Mouse (Mus musculus): ENCODE results near the gene Ltb. TPM values are rescaled to one million over a fixed set of nuclear protein-coding genes. Genes with fewer than 3 reads are reported as not detected.

Gene Ltb
- polyA plus RNA-seq, 1 experiment from 2014 or later, result 0.22 TPM

DNA sequence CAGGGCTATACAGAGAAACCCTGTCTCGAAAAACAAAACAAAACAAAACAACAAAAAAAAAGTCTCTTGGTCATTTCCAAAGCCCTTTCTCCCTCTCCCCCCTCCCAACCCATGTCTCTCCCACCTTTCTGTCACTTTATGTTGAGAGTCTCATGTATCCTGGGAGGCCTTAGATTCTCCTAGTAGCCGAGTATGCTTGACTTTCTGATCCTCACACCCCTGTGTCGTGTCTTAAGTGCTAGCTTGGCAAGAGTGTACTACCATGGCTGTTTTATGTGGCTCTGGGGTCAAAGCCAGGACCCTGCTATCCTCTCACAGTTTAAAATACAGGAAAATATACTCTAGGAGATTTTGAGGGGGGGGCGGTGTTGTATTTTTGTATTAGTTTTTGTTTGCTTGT, 6.9 kb upstream of the Ltb start:
- Histone ChIP-seq H3K27me3 (no peaks in the 10 kb centered on the region), H3K4me3 (no peak overlapping the region)

DNA sequence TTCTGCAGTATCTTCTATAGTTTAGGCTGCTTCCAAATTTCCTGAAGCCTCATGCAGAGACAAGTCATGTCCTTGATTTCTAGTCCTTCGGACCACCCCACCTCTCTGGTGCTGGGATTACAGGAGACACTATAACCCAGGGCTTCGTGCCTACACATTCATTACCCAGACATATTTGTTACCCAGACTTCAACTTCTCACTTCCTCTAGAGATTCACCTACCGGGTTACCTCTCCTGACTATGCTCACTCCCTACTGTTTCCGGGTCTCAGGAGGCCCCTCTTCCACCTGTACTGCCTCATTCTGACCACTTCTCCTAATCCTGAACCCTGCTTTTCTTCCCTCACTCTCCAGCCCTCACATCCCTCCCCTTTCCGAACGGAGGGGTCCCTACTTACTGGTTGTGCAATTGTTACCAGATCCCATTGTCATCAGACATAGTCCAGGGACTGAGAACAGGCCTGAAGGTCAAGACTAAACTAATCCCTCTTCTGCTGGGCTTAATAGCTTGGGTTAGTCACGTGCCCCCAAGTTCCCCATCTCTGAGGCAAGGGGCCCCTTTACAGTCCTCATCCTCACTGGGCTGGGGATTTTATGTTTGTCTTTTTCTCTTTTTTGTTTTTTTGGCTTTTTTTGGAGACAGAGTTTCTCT, 6.2 kb upstream of the Ltb start, which contains the start of gene Lst1:
Lst1 (minus strand) TSS at position 481 of the 652 bp plus-strand sequence.
- Histone ChIP-seq H3K4me2 (no peak within 1 kb of the TSS), H3K36me3 (no peaks in the 10 kb centered on the region), H3K9me3 (no peaks in the 10 kb centered on the region), H3K9ac (no peak within 1 kb of the TSS), H3K27me3 (no peaks in the 10 kb centered on the region), H3K27ac (replicated peaks) (no peak within 1 kb of the TSS), H3K4me3 (no peak within 1 kb of the TSS), H3K4me1 (replicated peaks) (peaks cover 7% of the 10 kb centered on the region)
- no peak for ATAC-seq (ENCODE audit: low read depth)
- 75% methylated on average over 7 of the region's 7 CpGs for WGBS

More for the DNA sequence above, 6.9 kb upstream of the Ltb start:
- Histone ChIP-seq H3K4me1 (replicated peaks) (peaks cover 7% of the 10 kb centered on the region), H3K27ac (replicated peaks) (no peak overlapping the region), H3K9ac (no peak overlapping the region), H3K9me3 (no peaks in the 10 kb centered on the region), H3K36me3 (no peaks in the 10 kb centered on the region), H3K4me2 (no peak overlapping the region)
- no peak for ATAC-seq (ENCODE audit: low read depth)
- 71% methylated on average over 4 of the region's 4 CpGs for WGBS

DNA sequence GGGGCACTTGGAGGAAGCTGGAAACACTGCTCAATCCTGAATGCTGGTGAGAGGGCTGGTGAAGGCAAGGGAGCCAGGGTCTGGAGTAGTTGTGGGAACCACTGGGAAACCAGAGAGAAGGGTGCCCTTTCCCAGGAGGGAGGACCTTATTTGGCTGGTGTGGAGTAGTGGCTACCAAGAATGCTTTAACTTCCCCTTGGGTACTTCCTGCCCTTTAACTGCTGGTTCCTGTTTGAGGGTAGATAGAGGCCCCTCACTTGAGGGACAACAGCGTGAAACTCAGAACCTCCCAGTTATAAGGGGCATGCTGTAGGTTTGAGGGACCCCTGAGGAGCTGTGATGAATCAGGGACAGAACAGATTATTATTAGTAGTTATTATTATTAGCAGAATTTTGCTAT, 5.1 kb upstream of the Ltb start:
- Histone ChIP-seq H3K36me3 (no peaks in the 10 kb centered on the region), H3K9me3 (no peaks in the 10 kb centered on the region), H3K4me3 (no peak overlapping the region), H3K4me2 (no peak overlapping the region), H3K27me3 (peaks cover 2% of the 10 kb centered on the region), H3K9ac (no peak overlapping the region), H3K4me1 (replicated peaks) (peaks cover 7% of the 10 kb centered on the region), H3K27ac (replicated peaks) (no peak overlapping the region)
- 67% methylated on average over 1 of the region's 1 CpGs for WGBS
- ATAC-seq (ENCODE audit: low read depth), result no peak

DNA sequence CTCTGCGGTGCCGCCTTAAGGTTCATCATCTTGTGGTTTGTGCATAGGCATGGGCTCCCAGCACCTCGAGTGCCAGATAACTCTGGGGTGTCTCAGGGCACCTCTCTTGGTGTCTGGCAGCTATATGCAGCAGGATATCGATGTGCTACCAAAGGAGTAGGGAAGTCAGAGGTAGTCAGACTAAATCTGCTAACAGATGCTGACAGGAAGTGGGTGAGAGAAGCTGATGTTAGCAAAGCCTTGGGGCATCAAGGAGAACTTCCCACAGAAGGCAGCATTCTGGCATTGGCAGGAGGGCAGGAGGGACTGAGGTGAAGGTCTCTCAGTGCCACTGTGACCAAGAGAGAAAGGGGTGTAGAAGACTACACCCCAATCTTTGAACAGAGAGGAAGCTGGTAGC, 4.1 kb upstream of the Ltb start:
- no peak overlapping the region for H3K9ac ChIP-seq
- H3K36me3 ChIP-seq, result no peaks in the 10 kb centered on the region
- no peaks in the 10 kb centered on the region for H3K9me3 ChIP-seq
- no peak for ATAC-seq (ENCODE audit: low read depth)
- 70% methylated on average over 4 of the region's 4 CpGs for WGBS
- H3K27me3 ChIP-seq, result peaks cover 11% of the 10 kb centered on the region
- no peak overlapping the region for H3K4me3 ChIP-seq
- no peak overlapping the region for H3K27ac ChIP-seq (replicated peaks)
- H3K4me2 ChIP-seq, result no peak overlapping the region
- peaks cover 15% of the 10 kb centered on the region for H3K4me1 ChIP-seq (replicated peaks)

DNA sequence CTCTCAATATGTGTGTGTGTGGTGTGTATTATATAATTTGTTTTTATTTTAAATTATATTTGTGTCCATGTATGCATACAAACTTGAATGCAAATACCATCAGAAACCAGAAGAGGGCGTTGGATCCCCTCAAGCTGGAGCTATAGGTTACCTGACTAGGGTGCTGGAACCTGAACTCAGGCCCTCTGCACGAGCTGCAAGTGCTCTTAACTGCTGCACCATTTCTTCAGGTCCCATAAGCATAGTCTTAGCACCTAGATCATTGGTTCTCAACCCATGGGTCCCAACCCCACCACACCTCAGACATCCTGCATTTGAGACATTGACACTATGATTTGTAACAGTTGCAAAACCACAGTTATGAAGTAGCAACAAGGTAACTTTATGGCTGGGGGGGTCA, 2.5 kb upstream of the Ltb start:
- H3K36me3 ChIP-seq, result no peaks in the 10 kb centered on the region
- H3K27me3 ChIP-seq, result peaks cover 28% of the 10 kb centered on the region
- no peak overlapping the region for H3K4me3 ChIP-seq
- no peak overlapping the region for H3K27ac ChIP-seq (replicated peaks)
- no peak overlapping the region for H3K9ac ChIP-seq
- no peak overlapping the region for H3K4me2 ChIP-seq
- peaks cover 19% of the 10 kb centered on the region for H3K4me1 ChIP-seq (replicated peaks)
- ATAC-seq (ENCODE audit: low read depth), result no peak
- 67% methylated on average over 2 of the region's 2 CpGs for WGBS
- no peaks in the 10 kb centered on the region for H3K9me3 ChIP-seq

DNA sequence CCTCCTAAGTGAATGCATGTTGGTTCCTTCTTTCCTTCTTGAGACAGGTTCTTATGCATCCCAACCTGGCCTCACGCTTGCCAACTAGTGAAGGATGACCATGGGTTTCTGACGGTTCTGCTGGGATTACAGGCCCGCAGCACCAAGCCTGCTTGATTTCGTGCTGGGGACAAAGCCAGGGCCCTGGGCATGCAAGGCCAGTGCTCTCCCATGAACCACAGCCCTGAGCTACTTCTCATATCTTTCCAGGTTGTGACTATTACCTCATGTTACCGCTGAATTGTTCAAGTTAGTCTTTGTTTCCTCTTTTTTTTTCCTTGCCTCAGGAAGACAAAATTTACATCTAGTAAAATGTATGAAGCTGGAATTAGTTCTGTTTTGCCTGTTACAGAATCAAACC, 1.3 kb upstream of the Ltb start:
- Histone ChIP-seq H3K27me3 (peaks cover 34% of the 10 kb centered on the region), H3K36me3 (no peaks in the 10 kb centered on the region), H3K4me3 (no peak overlapping the region), H3K9ac (no peak overlapping the region), H3K4me1 (replicated peaks) (peaks cover 19% of the 10 kb centered on the region), H3K9me3 (no peaks in the 10 kb centered on the region), H3K27ac (replicated peaks) (no peak overlapping the region), H3K4me2 (no peak overlapping the region)
- no peak for ATAC-seq (ENCODE audit: low read depth)
- WGBS, result 82% methylated on average over 5 of the region's 5 CpGs

DNA sequence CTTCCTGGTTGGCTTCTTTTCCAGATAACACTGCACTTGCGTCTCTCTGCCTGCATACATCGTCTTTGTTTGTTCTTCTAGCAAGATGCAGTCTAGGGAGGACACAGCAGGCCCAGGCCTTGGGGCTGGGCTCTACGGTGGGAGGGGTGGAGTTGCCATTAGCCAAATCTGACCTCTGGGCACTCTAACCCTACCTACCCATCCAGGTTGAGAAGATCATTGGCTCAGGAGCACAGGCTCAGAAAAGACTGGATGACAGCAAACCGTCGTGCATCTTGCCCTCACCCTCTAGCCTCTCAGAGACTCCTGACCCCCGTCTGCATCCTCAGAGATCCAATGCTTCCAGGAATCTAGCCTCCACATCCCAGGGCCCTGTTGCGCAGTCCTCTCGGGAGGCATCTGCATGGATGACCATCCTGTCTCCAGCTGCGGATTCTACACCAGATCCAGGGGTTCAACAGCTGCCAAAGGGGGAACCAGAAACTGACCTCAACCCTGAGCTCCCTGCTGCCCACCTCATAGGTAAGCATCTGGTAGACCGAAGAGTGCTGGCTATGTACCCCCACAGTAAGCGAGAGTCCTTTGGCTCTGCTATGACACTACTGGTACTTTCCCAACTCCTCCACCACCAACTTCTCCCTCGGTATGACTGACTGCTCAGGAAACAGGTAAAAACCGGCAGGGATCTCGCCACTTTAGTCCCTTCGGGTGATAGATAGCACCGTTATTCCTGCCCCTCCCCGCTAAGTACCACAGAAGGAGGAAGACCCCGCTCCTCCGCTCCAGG, 798 bp downstream of the Ltb start:
- Histone ChIP-seq H3K4me3 (peak overlapping the region; percentile 37), H3K27me3 (peaks cover 52% of the 10 kb centered on the region), H3K9me3 (no peaks in the 10 kb centered on the region), H3K4me2 (peak overlapping the region; percentile 67), H3K4me1 (replicated peaks) (peaks cover 19% of the 10 kb centered on the region), H3K27ac (replicated peaks) (no peak overlapping the region), H3K9ac (peak overlapping the region; percentile 60), H3K36me3 (no peaks in the 10 kb centered on the region)
- ATAC-seq (ENCODE audit: low read depth), result peak; percentile 40; the same call in 1 of the 2 replicates
- 44% methylated on average over 19 of the region's 19 CpGs for WGBS

DNA sequence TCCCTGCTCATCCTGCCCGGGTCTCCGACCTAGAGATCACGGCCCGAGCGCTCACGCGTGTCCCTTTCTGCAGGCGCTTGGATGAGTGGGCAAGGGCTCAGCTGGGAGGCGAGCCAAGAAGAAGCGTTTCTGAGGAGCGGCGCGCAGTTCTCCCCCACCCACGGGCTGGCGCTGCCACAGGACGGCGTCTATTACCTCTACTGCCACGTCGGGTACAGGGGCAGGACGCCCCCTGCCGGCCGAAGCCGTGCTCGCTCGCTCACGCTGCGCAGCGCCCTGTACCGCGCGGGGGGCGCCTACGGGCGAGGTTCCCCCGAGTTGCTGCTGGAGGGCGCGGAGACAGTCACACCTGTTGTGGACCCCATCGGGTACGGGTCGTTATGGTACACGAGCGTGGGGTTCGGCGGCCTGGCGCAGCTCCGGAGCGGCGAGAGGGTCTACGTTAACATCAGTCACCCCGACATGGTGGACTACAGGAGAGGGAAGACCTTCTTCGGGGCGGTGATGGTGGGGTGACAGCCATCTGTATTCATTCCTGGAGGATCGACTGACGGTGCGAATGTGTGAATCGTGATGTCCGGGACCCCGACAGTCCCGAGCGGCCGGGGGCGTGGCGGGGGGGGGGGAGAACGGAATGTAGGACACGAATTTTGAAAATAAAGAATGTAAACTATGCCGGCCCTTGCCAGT, 1.5 kb downstream of the Ltb start:
- Histone ChIP-seq H3K9ac (peak overlapping the region; percentile 60), H3K36me3 (no peaks in the 10 kb centered on the region), H3K4me1 (replicated peaks) (peaks cover 19% of the 10 kb centered on the region), H3K4me2 (peak overlapping the region; percentile 67), H3K4me3 (peak overlapping the region; percentile 37), H3K27ac (replicated peaks) (no peak overlapping the region), H3K27me3 (peaks cover 59% of the 10 kb centered on the region), H3K9me3 (no peaks in the 10 kb centered on the region)
- WGBS, result 1% methylated on average over 65 of the region's 66 CpGs
- peak; percentile 74 for ATAC-seq (ENCODE audit: low read depth)

DNA sequence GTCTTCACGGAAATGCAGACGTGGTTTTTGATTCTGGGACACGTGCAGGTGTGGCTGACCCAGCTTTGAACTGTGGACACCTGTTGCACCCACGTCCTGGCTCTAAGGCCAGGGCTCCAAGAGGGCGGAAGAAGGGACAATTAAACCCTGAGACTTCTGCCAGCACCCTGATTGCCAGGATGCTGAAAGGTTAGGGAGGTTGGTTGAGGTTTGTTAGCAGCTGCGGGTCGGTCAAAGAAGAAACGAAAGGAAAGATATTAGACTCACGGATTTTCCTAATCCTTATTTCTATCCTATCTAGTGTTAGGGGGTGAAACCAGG, 2.0 kb downstream of the Ltb start:
- Histone ChIP-seq H3K27me3 (peaks cover 64% of the 10 kb centered on the region), H3K36me3 (no peaks in the 10 kb centered on the region), H3K9me3 (no peaks in the 10 kb centered on the region), H3K4me3 (peak overlapping the region; percentile 37), H3K4me1 (replicated peaks) (peaks cover 19% of the 10 kb centered on the region), H3K27ac (replicated peaks) (no peak overlapping the region), H3K4me2 (peak overlapping the region; percentile 67), H3K9ac (peak overlapping the region; percentile 60; the same call in 1 of the 2 replicates)
- WGBS, result 33% methylated on average over 9 of the region's 9 CpGs
- no peak for ATAC-seq (ENCODE audit: low read depth)

DNA sequence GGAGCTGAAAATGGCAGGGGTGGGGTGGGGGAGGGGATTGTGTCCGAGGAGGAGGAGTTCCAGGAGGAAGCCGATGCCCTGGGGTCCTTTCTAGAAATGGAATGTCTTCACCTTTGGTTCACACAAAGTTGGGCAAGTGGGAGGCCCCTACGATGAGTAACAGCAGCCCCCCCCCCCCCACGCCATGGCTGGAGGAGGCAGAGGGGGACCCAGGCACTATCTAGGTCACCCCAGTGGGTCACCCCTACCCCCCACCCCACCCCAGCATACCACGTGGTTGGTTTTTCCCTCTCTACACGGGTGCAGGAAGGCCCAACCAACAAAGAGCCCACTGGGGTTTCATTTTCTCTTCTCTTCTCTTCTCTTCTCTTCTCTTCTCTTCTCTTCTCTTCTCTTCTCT, 2.9 kb downstream of the Ltb start:
- H3K36me3 ChIP-seq, result no peaks in the 10 kb centered on the region
- 48% methylated on average over 6 of the region's 6 CpGs for WGBS
- peaks cover 70% of the 10 kb centered on the region for H3K27me3 ChIP-seq
- no peak overlapping the region for H3K4me2 ChIP-seq
- H3K9ac ChIP-seq, result no peak overlapping the region
- no peak overlapping the region for H3K27ac ChIP-seq (replicated peaks)
- no peak overlapping the region for H3K4me3 ChIP-seq
- H3K4me1 ChIP-seq (replicated peaks), result peaks cover 19% of the 10 kb centered on the region
- no peaks in the 10 kb centered on the region for H3K9me3 ChIP-seq
- no peak for ATAC-seq (ENCODE audit: low read depth)

DNA sequence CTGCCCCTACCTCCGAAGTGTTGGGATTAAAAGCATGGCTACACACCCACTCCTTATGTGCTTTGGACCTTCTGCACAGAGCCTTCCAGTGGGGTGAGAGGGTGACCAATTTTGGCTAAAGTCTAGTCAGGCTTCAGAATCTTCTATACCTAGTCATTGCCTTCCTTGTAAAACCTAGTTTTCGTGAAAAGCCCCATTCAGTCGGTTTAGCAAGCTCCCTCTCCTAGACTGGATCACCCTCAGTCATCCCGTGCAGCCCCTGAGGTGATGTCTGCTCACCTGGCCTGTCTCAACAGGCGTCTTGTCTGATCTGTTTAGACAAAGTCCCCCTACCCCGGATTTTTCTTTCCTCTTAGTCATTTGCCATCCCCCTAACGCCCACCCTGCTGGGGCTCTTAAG, 3.8 kb downstream of the Ltb start:
- Histone ChIP-seq H3K36me3 (no peaks in the 10 kb centered on the region), H3K9ac (no peak overlapping the region), H3K27me3 (peaks cover 78% of the 10 kb centered on the region), H3K9me3 (no peaks in the 10 kb centered on the region), H3K27ac (replicated peaks) (no peak overlapping the region), H3K4me2 (no peak overlapping the region), H3K4me1 (replicated peaks) (peaks cover 19% of the 10 kb centered on the region), H3K4me3 (no peak overlapping the region)
- ATAC-seq (ENCODE audit: low read depth), result no peak
- 70% methylated on average over 7 of the region's 7 CpGs for WGBS

DNA sequence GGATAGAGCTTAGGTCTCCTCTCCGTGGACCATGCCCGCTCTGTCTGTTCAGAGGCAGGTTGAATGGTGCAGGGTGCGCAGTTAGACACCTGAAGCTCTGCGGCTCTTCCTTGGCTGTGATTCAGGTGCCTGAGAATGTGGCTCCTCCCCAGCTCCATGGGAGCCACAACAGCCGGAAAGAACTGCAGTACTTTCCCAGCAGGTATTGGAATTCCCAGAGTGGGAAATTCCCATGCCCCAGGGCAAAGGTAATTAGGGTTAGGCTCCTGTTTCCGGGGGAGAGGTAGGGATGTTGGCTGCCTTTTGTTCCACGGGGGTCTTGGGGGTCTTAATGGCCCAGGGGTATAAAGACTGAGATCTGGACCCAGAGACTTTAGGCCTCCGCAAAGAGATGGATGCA, 4.7 kb downstream of the Ltb start:
- no peak for ATAC-seq (ENCODE audit: low read depth)
- no peak overlapping the region for H3K4me3 ChIP-seq
- 24% methylated on average over 8 of the region's 8 CpGs for WGBS
- peaks cover 86% of the 10 kb centered on the region for H3K27me3 ChIP-seq
- no peak overlapping the region for H3K9ac ChIP-seq
- H3K4me2 ChIP-seq, result no peak overlapping the region
- H3K9me3 ChIP-seq, result no peaks in the 10 kb centered on the region
- no peak overlapping the region for H3K27ac ChIP-seq (replicated peaks)
- H3K36me3 ChIP-seq, result no peaks in the 10 kb centered on the region
- H3K4me1 ChIP-seq (replicated peaks), result peaks cover 19% of the 10 kb centered on the region

Data from neural tube, embryonic 13.5 days (tissue).